Mouse (Mus musculus): ENCODE measurements around the gene Slc1a3. TPM values are rescaled to one million over a fixed set of nuclear protein-coding genes. Genes with fewer than 3 reads are reported as not detected.

The Slc1a3 gene
- total and polyA plus RNA-seq, 3 experiments: 4.5 to 12.6 (median 6.5) TPM

- dilution Hi-C loops (cut with MboI; ENCODE audit: extremely low pct_ligation_motif_present, extremely low pct_unique_long_range_greater_than_20kb, low sequenced_read_pairs) (no loop called here), in situ Hi-C loops (cut with MboI; ENCODE audit: low pct_ligation_motif_present, low pct_unique_long_range_greater_than_20kb, low sequenced_read_pairs) (no loop called here)
- TF ChIP-seq NELFE (IDR thresholded peaks at IDR 0.05; ENCODE audit: low read depth, low read length) (no peak), USF1 (IDR thresholded peaks at IDR 0.05; ENCODE audit: low read depth, low read length) (no peak), CTCF (conservative IDR thresholded peaks at IDR 0.05 in 1 of 2, IDR thresholded peaks at IDR 0.05 in 1 of 2; ENCODE audit: low read depth in 2 of 2, low read length in 2 of 2) (no peak), TCF12 (IDR thresholded peaks at IDR 0.05; ENCODE audit: low read depth, low read length) (no peak), IRF4 (IDR thresholded peaks at IDR 0.05; ENCODE audit: low read depth, low read length) (no peak), SIN3A (IDR thresholded peaks at IDR 0.05; ENCODE audit: low read length) (no peak), POLR2AphosphoS2 (IDR thresholded peaks at IDR 0.05; ENCODE audit: low read depth, low read length) (no peak), PAX5 (IDR thresholded peaks at IDR 0.05; ENCODE audit: low read length) (no peak), SMC3 (IDR thresholded peaks at IDR 0.05; ENCODE audit: low read depth, low read length) (no peak), ELF1 (IDR thresholded peaks at IDR 0.05; ENCODE audit: low read depth, low read length) (no peak)
- H3K4me2 ChIP-seq (ENCODE audit: insufficient read depth, low read depth, poor library complexity, severe bottlenecking): no peak overlapping the region
- H3K9me3 ChIP-seq (replicated peaks; ENCODE audit: low read length): no peaks in the 10 kb centered on the region
- no peak overlapping the region for H3K9ac ChIP-seq (ENCODE audit: insufficient read depth, low read depth)
- H3K4me3 ChIP-seq (replicated peaks in 1 of 3; ENCODE audit: low read depth in 2 of 3, low read length in 2 of 3, poor library complexity in 1 of 3): no peak overlapping the region
- H3K27ac ChIP-seq (ENCODE audit: insufficient read depth, low read depth): no peak overlapping the region
- H3K36me3 ChIP-seq (replicated peaks in 1 of 2; ENCODE audit: control insufficient read depth in 1 of 2, insufficient read depth in 1 of 2, low read length in 1 of 2): no peaks in the 10 kb centered on the region
- H3K27me3 ChIP-seq (replicated peaks): no peaks in the 10 kb centered on the region
- peaks cover 0 to 27% of the 10 kb centered on the region in 2 experiments; a peak in 2 of 4 replicates for H3K4me1 ChIP-seq (ENCODE audit: control insufficient read depth in 1 of 2, insufficient read depth in 2 of 2)
- DNase-seq (ENCODE audit: extremely low read depth): no peak
- H3K79me2 ChIP-seq (replicated peaks; ENCODE audit: control insufficient read depth, extremely low read depth, insufficient read depth, poor library complexity, severe bottlenecking): no peaks in the 10 kb centered on the region
Observed at GRCm38 (mm10) chr15:8659483-8659971, 51.0 kb downstream of the Slc1a3 start.

GRCm38 (mm10) chr15:8658086-8658980 lies 52.2 kb downstream of the Slc1a3 start:
- Histone ChIP-seq H3K27me3 (replicated peaks) (no peaks in the 10 kb centered on the region), H3K36me3 (replicated peaks in 1 of 2; ENCODE audit: control insufficient read depth in 1 of 2, insufficient read depth in 1 of 2, low read length in 1 of 2) (peaks cover 0 to 2% of the 10 kb centered on the region in 2 experiments), H3K4me1 (ENCODE audit: control insufficient read depth in 1 of 2, insufficient read depth in 2 of 2) (peaks cover 0 to 21% of the 10 kb centered on the region in 2 experiments; a peak in 2 of 4 replicates), H3K9ac (ENCODE audit: insufficient read depth, low read depth) (no peak overlapping the region), H3K27ac (ENCODE audit: insufficient read depth, low read depth) (no peak overlapping the region), H3K9me3 (replicated peaks; ENCODE audit: low read length) (no peaks in the 10 kb centered on the region), H3K4me3 (replicated peaks in 1 of 3; ENCODE audit: low read depth in 2 of 3, low read length in 2 of 3, poor library complexity in 1 of 3) (no peak overlapping the region), H3K4me2 (ENCODE audit: insufficient read depth, low read depth, poor library complexity, severe bottlenecking) (no peak overlapping the region), H3K79me2 (replicated peaks; ENCODE audit: control insufficient read depth, extremely low read depth, insufficient read depth, poor library complexity, severe bottlenecking) (no peaks in the 10 kb centered on the region)
- TF ChIP-seq KAT2A (IDR thresholded peaks at IDR 0.05; ENCODE audit: insufficient replicate concordance, low read length) (no peak), IRF4 (IDR thresholded peaks at IDR 0.05; ENCODE audit: low read depth, low read length) (no peak), JUND (conservative IDR thresholded peaks at IDR 0.05; ENCODE audit: low read depth, low read length) (no peak), ZC3H11A (IDR thresholded peaks at IDR 0.05; ENCODE audit: low read depth, low read length) (no peak), RCOR1 (conservative IDR thresholded peaks at IDR 0.05; ENCODE audit: low read depth, low read length) (no peak), USF1 (IDR thresholded peaks at IDR 0.05; ENCODE audit: low read depth, low read length) (no peak), MEF2A (IDR thresholded peaks at IDR 0.05; ENCODE audit: borderline replicate concordance, low read depth, low read length) (no peak), RAD21 (IDR thresholded peaks at IDR 0.05; ENCODE audit: low read depth, low read length) (no peak), SIN3A (IDR thresholded peaks at IDR 0.05; ENCODE audit: low read length) (no peak), UBTF (IDR thresholded peaks at IDR 0.05; ENCODE audit: low read depth, low read length) (no peak), TBP (conservative IDR thresholded peaks at IDR 0.05; ENCODE audit: low read depth, low read length) (no peak)
- in situ Hi-C loops (cut with MboI; ENCODE audit: low pct_ligation_motif_present, low pct_unique_long_range_greater_than_20kb, low sequenced_read_pairs) (no loop called here), dilution Hi-C loops (cut with MboI; ENCODE audit: extremely low pct_ligation_motif_present, extremely low pct_unique_long_range_greater_than_20kb, low sequenced_read_pairs) (no loop called here)
- DNase-seq (ENCODE audit: extremely low read depth): no peak
